Mouse (Mus musculus): Measurements from ENCODE around the gene 4930486L24Rik. TPM values are rescaled to one million over a fixed set of nuclear protein-coding genes. Genes with fewer than 3 reads are reported as not detected.

4930486L24Rik gene
- total RNA-seq, 2 experiments from 2014 or later, result not detected

GRCm38 (mm10) chr13:60819469-60819868 lies 44.8 kb downstream of the 4930486L24Rik start:
- TF ChIP-seq CTCF (conservative IDR thresholded peaks at IDR 0.05), result peak; percentile 82
- DNase-seq (ENCODE audit: low spot score in 2 of 2), result peak; percentile 8 to 43
- Histone ChIP-seq H3K4me3 (no peak overlapping the region), H3K27ac (no peak overlapping the region)

- no peak for DNase-seq (ENCODE audit: low spot score in 2 of 2)
- Histone ChIP-seq H3K4me3 (no peak overlapping the region), H3K27ac (no peak overlapping the region)
- no peak for TF ChIP-seq CTCF (conservative IDR thresholded peaks at IDR 0.05)
These were observed 50.6 kb downstream of the 4930486L24Rik start for GRCm38 (mm10) chr13:60813722-60814121.

- no peak overlapping the region for H3K27ac ChIP-seq
- no peak for TF ChIP-seq CTCF (conservative IDR thresholded peaks at IDR 0.05)
- DNase-seq (ENCODE audit: low spot score in 2 of 2), result no peak
- H3K4me3 ChIP-seq, result no peak overlapping the region
These were observed 51.5 kb downstream of the 4930486L24Rik start for GRCm38 (mm10) chr13:60812768-60813167.

DNA sequence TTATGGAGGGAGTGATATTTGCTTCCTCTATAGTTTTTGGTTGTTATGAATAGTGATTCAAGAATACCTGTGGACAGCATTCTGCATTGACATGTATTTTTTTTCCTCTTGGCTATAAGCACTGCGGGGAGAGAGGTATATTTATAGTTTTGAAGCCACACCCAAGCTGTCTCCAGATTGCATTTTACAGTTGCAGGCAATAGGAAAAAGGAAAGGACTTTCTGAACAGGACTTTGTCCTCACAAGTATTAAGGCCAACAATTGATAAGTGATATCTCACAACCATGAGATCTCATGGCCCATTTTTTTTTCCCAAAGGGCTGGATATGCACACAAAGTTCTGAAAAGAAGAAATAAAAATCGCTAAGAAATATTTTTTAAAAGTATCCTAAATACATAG lies 54.6 kb downstream of the 4930486L24Rik start:
- H3K27ac ChIP-seq, result no peak overlapping the region

DNA sequence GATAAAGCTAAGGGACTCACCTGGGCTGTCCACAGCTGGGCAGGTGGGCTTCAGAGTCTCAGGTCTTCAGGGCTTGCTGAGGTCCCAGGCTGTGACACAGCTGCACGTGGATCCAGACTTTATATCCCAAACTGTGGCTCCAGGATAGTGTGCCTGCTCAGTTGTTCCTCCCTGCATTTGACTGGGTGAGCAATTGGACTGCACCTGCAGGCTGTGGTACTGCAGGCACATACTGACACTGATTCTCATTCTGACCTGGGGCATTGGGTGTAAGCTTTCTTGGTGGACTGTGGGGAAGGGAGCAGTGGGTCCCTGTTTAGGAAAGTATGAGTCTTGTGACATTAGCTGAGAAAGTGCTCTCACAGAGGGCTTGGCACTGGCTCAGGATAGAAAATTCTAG lies 61.5 kb downstream of the 4930486L24Rik start, which contains the start of gene Ctsll3:
TSS of gene Ctsll3 (minus strand) at position 101 of the 400 bp plus-strand sequence.
- TF ChIP-seq CTCF (conservative IDR thresholded peaks at IDR 0.05), result no peak
- DNase-seq (ENCODE audit: low spot score in 2 of 2), result no peak
- no peak within 1 kb of the TSS for H3K27ac ChIP-seq
- no peak within 1 kb of the TSS for H3K4me3 ChIP-seq

More for the DNA sequence above, 54.6 kb downstream of the 4930486L24Rik start:
- no peak overlapping the region for H3K4me3 ChIP-seq
- TF ChIP-seq CTCF (conservative IDR thresholded peaks at IDR 0.05), result no peak
- no peak for DNase-seq (ENCODE audit: low spot score in 2 of 2)

Other genes with a start within 250 kb of the 4930486L24Rik start
- gene BC051665, start 78.1 kb downstream of the 4930486L24Rik start, total RNA-seq (2021), result not detected
- not detected for gene Ctsll3, start 61.6 kb downstream of the 4930486L24Rik start, total RNA-seq (2021)
- not detected for gene Gm49392, start 32.4 kb upstream of the 4930486L24Rik start, total RNA-seq (2021)
- gene Ctla2b, start 33.0 kb upstream of the 4930486L24Rik start, total RNA-seq (2021), result 1 to 10 TPM in 1 of 2 experiments, under 1 TPM in 1; 0.83 to 1.8 TPM
- not detected for gene Tpbpb, start 40.4 kb upstream of the 4930486L24Rik start, total RNA-seq (2021)
- gene Gm49393, start 71.1 kb upstream of the 4930486L24Rik start, total RNA-seq (2021), result not detected
- gene Gm49391, start 72.1 kb upstream of the 4930486L24Rik start, total RNA-seq (2021), result not detected
- 10 to 100 TPM; 11.8 to 13.9 TPM for gene Ctla2a, start 72.2 kb upstream of the 4930486L24Rik start, total RNA-seq (2021)
- not detected for gene Tpbpa, start 77.5 kb upstream of the 4930486L24Rik start, total RNA-seq (2021)
- gene Ctsj, start 141.5 kb upstream of the 4930486L24Rik start, total RNA-seq (2021), result not detected
- gene Ctsq, start 176.2 kb upstream of the 4930486L24Rik start, total RNA-seq (2021), result not detected

Data from layer of hippocampus, adult 2 months (tissue).